Mouse (Mus musculus): ENCODE data around the gene Cntn4. TPM values are rescaled to one million over a fixed set of nuclear protein-coding genes. Genes with fewer than 3 reads are reported as not detected.
A peak's percentile ranks its signal among the peaks of the same experiment; 100 is the strongest.

The Cntn4 gene
- polyA plus RNA-seq, 1 experiment from 2014 or later = 0.72 TPM

DNA sequence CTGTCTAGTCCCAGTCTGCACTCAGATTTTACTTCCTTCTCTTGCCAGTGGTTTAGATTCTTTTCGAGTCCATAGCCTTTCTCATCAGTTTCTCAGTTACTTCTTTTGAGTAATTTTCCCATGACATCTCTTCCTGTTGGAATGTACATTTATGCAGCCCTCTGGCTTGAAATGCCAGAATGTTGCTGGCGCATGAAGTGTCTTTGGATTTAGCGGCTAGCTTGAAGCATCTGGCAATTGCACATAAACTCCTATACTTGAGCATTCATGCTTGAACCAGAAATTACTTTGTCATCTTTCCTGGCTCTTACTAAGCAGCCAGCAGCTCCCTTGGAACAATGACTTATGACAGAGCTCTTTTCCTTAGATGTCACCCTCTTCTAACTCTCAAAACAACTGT is 965.6 kb downstream of the Cntn4 start:
- Histone ChIP-seq H3K27me3 (ENCODE audit: control insufficient read depth, insufficient read depth, low read length) (no peaks in the 10 kb centered on the region; the same call in 1 of the 2 replicates), H3K4me3 (ENCODE audit: low read depth, low read length) (no peak overlapping the region), H3K4me2 (replicated peaks; ENCODE audit: low read depth) (no peak overlapping the region), H3K27ac (replicated peaks) (no peak overlapping the region), H3K9ac (ENCODE audit: low read length) (no peak overlapping the region), H3K4me1 (replicated peaks; ENCODE audit: control insufficient read depth, insufficient read depth) (no peaks in the 10 kb centered on the region), H3K36me3 (ENCODE audit: control insufficient read depth, insufficient read depth, low read length) (no peaks in the 10 kb centered on the region), H3K9me3 (ENCODE audit: control insufficient read depth, low read length) (no peaks in the 10 kb centered on the region)
- TF ChIP-seq EP300 (optimal IDR thresholded peaks at IDR 0.05) = no peak
- TF ChIP-seq CTCF (IDR thresholded peaks at IDR 0.05; ENCODE audit: low read depth) = no peak
- WGBS = 69% methylated on average over 3 of the region's 3 CpGs
- ATAC-seq (ENCODE audit: low FRiP score, low TSS enrichment) = no peak
- DNase-seq (ENCODE audit: low spot score) = no peak

DNA sequence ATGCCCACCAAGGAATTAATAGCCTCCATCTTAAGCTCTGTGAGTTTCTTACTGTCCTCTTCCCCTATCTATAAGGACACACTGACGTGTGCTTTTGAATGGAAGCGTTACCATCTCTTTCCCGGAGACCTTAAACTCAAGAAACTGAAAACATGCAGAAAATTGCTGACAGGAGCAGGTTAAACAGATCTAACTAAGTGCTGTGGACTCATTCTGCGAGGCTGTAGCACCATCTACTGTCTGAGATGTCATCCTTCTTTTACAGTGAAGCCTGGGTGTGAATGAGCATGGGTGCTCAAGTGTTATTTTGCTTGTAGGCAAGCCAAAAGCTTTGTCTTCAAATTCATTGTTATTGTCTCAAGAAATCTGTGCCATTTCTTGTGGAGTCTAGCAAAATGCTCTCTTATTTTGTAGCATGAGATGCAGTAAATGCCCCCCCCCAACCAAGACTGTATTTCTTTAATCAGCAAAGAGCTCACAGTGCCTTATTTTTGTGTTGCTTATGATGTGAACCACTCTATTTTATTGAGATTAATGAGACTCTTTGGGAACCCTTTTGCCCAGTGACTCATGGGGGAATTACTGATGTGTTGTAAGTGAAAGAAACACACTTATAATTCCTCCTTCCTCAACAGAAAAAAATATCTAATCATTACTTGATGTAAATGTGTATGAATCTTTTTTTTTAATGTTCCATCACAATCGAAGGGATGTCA is 968.2 kb downstream of the Cntn4 start:
- TF ChIP-seq EP300 (optimal IDR thresholded peaks at IDR 0.05) (no peak), CTCF (IDR thresholded peaks at IDR 0.05; ENCODE audit: low read depth) (peak; percentile 86)
- DNase-seq (ENCODE audit: low spot score) = peak; percentile 29

DNA sequence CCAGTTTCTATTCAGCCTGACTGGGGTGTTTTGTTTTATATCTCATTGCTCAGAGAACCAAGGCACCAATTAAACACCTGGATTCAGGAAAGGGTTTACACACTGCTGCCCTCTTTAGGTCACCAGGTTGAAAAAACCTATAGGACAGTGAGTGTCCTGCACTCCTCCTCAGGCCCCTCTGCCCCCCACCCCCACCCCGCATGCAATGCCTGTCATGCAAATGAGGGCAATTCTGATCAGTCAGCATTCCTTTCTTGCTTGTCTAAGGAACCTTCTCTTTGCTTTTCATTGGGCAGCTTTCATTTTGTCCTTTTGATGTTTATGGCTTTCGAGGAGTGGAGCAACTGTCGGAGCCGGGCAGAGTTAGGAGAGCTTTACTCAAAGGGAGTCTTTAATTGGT is 969.5 kb downstream of the Cntn4 start:
- no peak for DNase-seq (ENCODE audit: low spot score)
- H3K4me2 ChIP-seq (replicated peaks; ENCODE audit: low read depth) = no peak overlapping the region
- H3K4me3 ChIP-seq (ENCODE audit: low read depth, low read length) = no peak overlapping the region
- H3K4me1 ChIP-seq (replicated peaks; ENCODE audit: control insufficient read depth, insufficient read depth) = no peaks in the 10 kb centered on the region
- WGBS = 34% methylated on average over 4 of the region's 4 CpGs
- H3K9me3 ChIP-seq (ENCODE audit: control insufficient read depth, low read length) = no peaks in the 10 kb centered on the region
- TF ChIP-seq CTCF (IDR thresholded peaks at IDR 0.05; ENCODE audit: low read depth) (no peak), EP300 (optimal IDR thresholded peaks at IDR 0.05) (no peak)
- no peak overlapping the region for H3K9ac ChIP-seq (ENCODE audit: low read length)
- H3K27ac ChIP-seq (replicated peaks) = no peak overlapping the region
- no peaks in the 10 kb centered on the region for H3K36me3 ChIP-seq (ENCODE audit: control insufficient read depth, insufficient read depth, low read length)
- no peak for ATAC-seq (ENCODE audit: low FRiP score, low TSS enrichment)
- H3K27me3 ChIP-seq (ENCODE audit: control insufficient read depth, insufficient read depth, low read length) = no peaks in the 10 kb centered on the region; the same call in 1 of the 2 replicates

More for the DNA sequence above, 968.2 kb downstream of the Cntn4 start:
- no peak overlapping the region for H3K4me2 ChIP-seq (replicated peaks; ENCODE audit: low read depth)
- no peak overlapping the region for H3K9ac ChIP-seq (ENCODE audit: low read length)
- H3K4me3 ChIP-seq (ENCODE audit: low read depth, low read length) = no peak overlapping the region
- no peak for ATAC-seq (ENCODE audit: low FRiP score, low TSS enrichment)
- no peaks in the 10 kb centered on the region for H3K36me3 ChIP-seq (ENCODE audit: control insufficient read depth, insufficient read depth, low read length)
- no peak overlapping the region for H3K27ac ChIP-seq (replicated peaks)
- no peaks in the 10 kb centered on the region; the same call in 1 of the 2 replicates for H3K27me3 ChIP-seq (ENCODE audit: control insufficient read depth, insufficient read depth, low read length)
- no peaks in the 10 kb centered on the region for H3K9me3 ChIP-seq (ENCODE audit: control insufficient read depth, low read length)
- 32% methylated on average over 5 of the region's 5 CpGs for WGBS
- no peaks in the 10 kb centered on the region for H3K4me1 ChIP-seq (replicated peaks; ENCODE audit: control insufficient read depth, insufficient read depth)

DNA sequence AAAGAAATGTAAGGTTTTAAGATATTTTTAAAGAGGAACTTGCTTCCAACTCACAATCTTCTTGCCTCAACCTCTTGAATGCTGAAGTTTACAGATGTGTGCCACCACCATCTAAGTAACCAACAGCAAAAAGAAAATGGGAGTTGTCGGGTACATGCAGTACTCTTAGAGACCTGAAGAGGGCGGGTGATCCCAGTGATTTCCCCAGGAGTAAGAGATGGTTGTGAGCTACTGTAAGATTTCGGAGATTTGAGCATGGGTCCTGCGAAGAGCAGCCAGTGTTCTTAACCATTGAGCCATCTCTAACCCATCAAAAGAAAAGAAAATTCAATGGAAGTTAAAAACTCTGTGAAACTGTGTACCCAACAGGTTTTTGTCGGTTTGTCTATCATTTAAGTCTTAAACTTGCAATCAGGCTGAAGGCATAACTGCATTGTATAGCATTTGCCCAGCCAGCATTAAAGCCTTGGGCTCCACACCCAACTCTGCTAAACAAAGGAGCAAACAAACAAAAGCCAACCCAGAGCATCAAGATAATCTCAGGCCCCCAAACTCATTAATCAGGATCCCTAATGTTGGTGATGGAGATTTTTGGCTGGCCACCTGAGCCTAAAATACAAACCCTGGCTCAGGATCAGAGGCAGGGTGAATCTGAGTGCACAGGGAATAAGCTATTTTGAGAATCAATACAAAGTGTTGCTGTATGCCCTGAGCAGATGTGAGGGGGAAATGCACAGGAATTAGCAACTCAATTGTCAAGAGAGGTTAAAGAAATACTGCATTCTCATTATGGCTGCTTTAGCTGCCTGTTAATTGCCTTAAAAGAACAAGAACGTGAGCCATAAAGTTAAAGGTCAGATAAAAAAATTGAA is 986.6 kb downstream of the Cntn4 start:
- DNase-seq (ENCODE audit: low spot score) (peak; percentile 27), ATAC-seq (ENCODE audit: low FRiP score, low TSS enrichment) (no peak)
- no peaks in the 10 kb centered on the region for H3K9me3 ChIP-seq (ENCODE audit: control insufficient read depth, low read length)
- no peaks in the 10 kb centered on the region for H3K4me1 ChIP-seq (replicated peaks; ENCODE audit: control insufficient read depth, insufficient read depth)
- TF ChIP-seq EP300 (optimal IDR thresholded peaks at IDR 0.05) = no peak
- peak; percentile 75 for TF ChIP-seq CTCF (IDR thresholded peaks at IDR 0.05; ENCODE audit: low read depth)
- no peak overlapping the region for H3K4me2 ChIP-seq (replicated peaks; ENCODE audit: low read depth)
- no peaks in the 10 kb centered on the region for H3K27me3 ChIP-seq (ENCODE audit: control insufficient read depth, insufficient read depth, low read length)
- no peaks in the 10 kb centered on the region for H3K36me3 ChIP-seq (ENCODE audit: control insufficient read depth, insufficient read depth, low read length)
- no peak overlapping the region for H3K4me3 ChIP-seq (ENCODE audit: low read depth, low read length)
- no peak overlapping the region for H3K27ac ChIP-seq (replicated peaks)
- no peak overlapping the region for H3K9ac ChIP-seq (ENCODE audit: low read length)
- 38% methylated on average over 6 of the region's 6 CpGs for WGBS

DNA sequence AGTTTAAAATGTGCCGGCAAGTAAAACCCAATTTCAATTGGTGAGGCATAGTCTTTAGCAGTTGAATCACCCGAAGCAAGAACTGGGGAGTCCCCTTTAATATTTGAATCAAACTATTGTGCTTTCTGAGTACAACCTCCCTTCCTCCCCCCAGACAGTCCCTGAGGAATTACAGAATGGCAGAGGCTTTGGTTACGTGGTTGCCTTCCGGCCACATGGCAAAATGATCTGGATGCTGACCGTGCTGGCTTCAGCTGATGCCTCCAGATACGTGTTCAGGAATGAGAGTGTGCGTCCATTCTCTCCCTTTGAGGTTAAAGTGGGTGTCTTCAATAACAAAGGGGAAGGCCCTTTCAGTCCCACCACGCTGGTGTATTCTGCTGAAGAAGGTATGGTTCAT is 998.1 kb downstream of the Cntn4 start:
- no peak overlapping the region for H3K9ac ChIP-seq (ENCODE audit: low read length)
- no peak for TF ChIP-seq CTCF (IDR thresholded peaks at IDR 0.05; ENCODE audit: low read depth)
- no peak for DNase-seq (ENCODE audit: low spot score)
- H3K4me1 ChIP-seq (replicated peaks; ENCODE audit: control insufficient read depth, insufficient read depth) = no peaks in the 10 kb centered on the region
- no peak overlapping the region for H3K4me2 ChIP-seq (replicated peaks; ENCODE audit: low read depth)
- no peaks in the 10 kb centered on the region for H3K9me3 ChIP-seq (ENCODE audit: control insufficient read depth, low read length)
- 81% methylated on average over 8 of the region's 8 CpGs for WGBS
- H3K27me3 ChIP-seq (ENCODE audit: control insufficient read depth, insufficient read depth, low read length) = no peaks in the 10 kb centered on the region
- ATAC-seq (ENCODE audit: low FRiP score, low TSS enrichment) = no peak
- no peaks in the 10 kb centered on the region for H3K36me3 ChIP-seq (ENCODE audit: control insufficient read depth, insufficient read depth, low read length)
- no peak overlapping the region for H3K27ac ChIP-seq (replicated peaks)
- H3K4me3 ChIP-seq (ENCODE audit: low read depth, low read length) = no peak overlapping the region

DNA sequence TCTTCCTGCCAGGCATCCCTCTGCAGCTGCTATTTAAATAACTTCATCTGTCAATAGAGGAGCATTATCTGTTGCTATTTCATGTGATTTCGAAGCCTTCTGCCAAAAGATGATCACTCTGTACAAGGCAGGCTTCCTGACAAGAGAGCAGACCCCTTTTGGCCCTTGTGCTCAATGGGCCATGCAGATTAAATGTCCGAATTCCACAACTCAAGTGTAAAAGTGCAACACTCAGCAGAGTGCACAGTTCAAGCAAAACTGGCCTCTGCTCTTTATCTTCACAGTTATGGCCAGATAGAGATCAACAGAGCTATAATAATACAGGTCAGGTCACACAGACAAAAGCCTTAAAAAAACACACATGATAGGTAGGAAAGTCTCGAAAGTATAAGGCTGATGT is 1024.5 kb downstream of the Cntn4 start:
- H3K4me2 ChIP-seq (replicated peaks; ENCODE audit: low read depth) = no peak overlapping the region
- no peak for ATAC-seq (ENCODE audit: low FRiP score, low TSS enrichment)
- H3K4me3 ChIP-seq (ENCODE audit: low read depth, low read length) = no peak overlapping the region
- no peaks in the 10 kb centered on the region for H3K36me3 ChIP-seq (ENCODE audit: control insufficient read depth, insufficient read depth, low read length)
- no peak overlapping the region for H3K27ac ChIP-seq (replicated peaks)
- no peaks in the 10 kb centered on the region for H3K27me3 ChIP-seq (ENCODE audit: control insufficient read depth, insufficient read depth, low read length)
- no peak for DNase-seq (ENCODE audit: low spot score)
- TF ChIP-seq CTCF (IDR thresholded peaks at IDR 0.05; ENCODE audit: low read depth) (no peak), EP300 (optimal IDR thresholded peaks at IDR 0.05) (no peak)
- H3K9ac ChIP-seq (ENCODE audit: low read length) = no peak overlapping the region
- no peaks in the 10 kb centered on the region for H3K4me1 ChIP-seq (replicated peaks; ENCODE audit: control insufficient read depth, insufficient read depth)
- WGBS = 45% methylated on average over 3 of the region's 3 CpGs
- no peaks in the 10 kb centered on the region for H3K9me3 ChIP-seq (ENCODE audit: control insufficient read depth, low read length)
